Mouse (Mus musculus) kidney, adult 2 months (tissue): ENCODE measurements around the gene Mecr. TPM values are rescaled to one million over a fixed set of nuclear protein-coding genes. Genes with fewer than 3 reads are reported as not detected.

ENCODE experiments used
- DNase-seq: peaks from one replicate; pipeline ENCODE4 v3.0.0; 2021
- H3K27ac ChIP-seq: fragments of 200-500 bp; 2 replicates; pipeline ENCODE4 v1.5.1; 2012; ENCODE audit warnings: low read depth, low read length, control low read depth, inconsistent platforms; ENCODE audit not compliant: insufficient read depth
- H3K27me3 ChIP-seq: fragments of 200-500 bp; replicated peaks from 2 replicates; pipeline ENCODE4 v1.6.1; 2012; ENCODE audit warnings: mild to moderate bottlenecking, moderate library complexity, low read length, inconsistent platforms; ENCODE audit not compliant: control insufficient read depth, insufficient read depth
- H3K36me3 ChIP-seq: fragments of 200-500 bp; 2 replicates; pipeline ENCODE4 v1.6.1; 2012; ENCODE audit warnings: mild to moderate bottlenecking, moderate library complexity, low read length, inconsistent platforms; ENCODE audit not compliant: control insufficient read depth, insufficient read depth
- H3K4me1 ChIP-seq: fragments of 200-500 bp; 2 replicates; pipeline ENCODE4 v1.6.1; 2011; ENCODE audit warnings: low read length; ENCODE audit not compliant: control insufficient read depth, insufficient read depth
- H3K4me3 ChIP-seq: fragments of 200-500 bp; 2 replicates; pipeline ENCODE4 v1.5.1; 2011; ENCODE audit warnings: mild to moderate bottlenecking, low read depth, low read length, control low read depth; ENCODE audit not compliant: insufficient read depth
- CTCF ChIP-seq: fragments of 200-500 bp; conservative IDR thresholded peaks from 2 replicates; pipeline ENCODE4 v1.5.1; 2011; ENCODE audit warnings: low read depth, mild to moderate bottlenecking, control low read depth, low read length, moderate library complexity, mixed read lengths; ENCODE audit not compliant: insufficient read depth, insufficient read length
- POLR2A ChIP-seq: fragments of 200-500 bp; IDR thresholded peaks from one replicate; pipeline ENCODE4 v1.6.1; 2011; ENCODE audit warnings: low read depth, low read length, control low read depth
- WGBS: fragments of 180-500 bp; shearing (Covaris S2); methylation state at CpG from one replicate; pipeline ENCODE4 v1.1.7; 2018; 5-methylcytosine and 5-hydroxymethylcytosine counted together
- polyA plus RNA-seq: library from polyadenylated mRNA; depleted of rRNA; stranded (reverse); fragments of >200 nt; gene quantifications from 2 replicates; pipeline ENCODE4 v1.2.3, GENCODE M21; 2012

The Mecr gene
- polyA plus RNA-seq, 1 experiment: 64.5 TPM

DNA sequence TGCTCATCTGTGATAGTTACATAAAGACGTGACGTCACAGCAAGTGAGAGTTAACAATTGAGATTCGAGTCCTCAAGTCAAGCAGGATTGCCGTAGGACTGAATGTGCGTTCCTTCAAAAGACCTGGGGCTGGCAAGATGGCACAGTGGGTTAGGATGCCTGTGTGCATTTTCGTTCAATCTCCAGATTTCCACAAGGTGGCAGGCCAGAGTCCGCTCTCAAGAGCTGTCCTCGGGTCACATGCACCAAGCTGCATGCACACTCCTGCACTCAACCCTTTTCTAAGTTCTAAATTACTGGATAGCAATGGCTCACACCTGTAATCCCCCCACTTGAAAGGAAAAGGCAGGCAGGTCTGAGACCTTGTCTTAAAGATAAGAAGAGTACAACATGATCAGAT lies 61.2 kb downstream of the Mecr start:
- peak; percentile 70 for DNase-seq
- Histone ChIP-seq H3K4me3 (no peak overlapping the region), H3K4me1 (peaks cover 4% of the 10 kb centered on the region; the same call in 1 of the 2 replicates), H3K36me3 (peaks cover 6% of the 10 kb centered on the region), H3K27ac (no peak overlapping the region), H3K27me3 (no peaks in the 10 kb centered on the region)
- TF ChIP-seq POLR2A (no peak), CTCF (peak; percentile 80)
- WGBS: 56% methylated on average over 8 of the region's 8 CpGs

- 28% methylated on average over 6 of the region's 6 CpGs for WGBS
- Histone ChIP-seq H3K27ac (no peak overlapping the region; the same call in 1 of the 2 replicates), H3K36me3 (no peaks in the 10 kb centered on the region), H3K4me3 (no peak overlapping the region), H3K27me3 (no peaks in the 10 kb centered on the region), H3K4me1 (peaks cover 9% of the 10 kb centered on the region)
- no peak for TF ChIP-seq POLR2A
- TF ChIP-seq CTCF: no peak
- DNase-seq: peak; percentile 56
Observed at GRCm38 (mm10) chr4:131906423-131906822, 63.2 kb downstream of the Mecr start.

DNA sequence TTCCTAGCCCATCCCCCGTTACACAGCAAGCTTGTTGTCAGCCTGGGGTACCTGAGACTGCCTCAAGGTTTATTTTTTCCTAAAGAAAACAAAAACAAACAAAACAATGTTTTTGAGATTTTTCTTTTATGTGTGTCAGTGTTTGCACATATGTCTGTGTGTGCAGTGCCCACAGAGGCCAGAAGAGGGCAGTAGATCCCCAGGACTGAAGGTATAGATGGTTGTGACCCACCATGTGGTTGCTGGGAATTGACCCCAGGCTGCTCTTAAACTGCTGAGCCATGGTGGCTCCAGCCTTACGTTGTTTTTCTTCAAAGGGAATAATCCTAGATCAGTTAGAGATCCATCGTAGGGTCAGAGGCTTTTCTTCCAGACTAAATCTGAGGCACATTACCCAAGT lies 64.6 kb downstream of the Mecr start:
- WGBS: 94% methylated on average over 3 of the region's 3 CpGs
- Histone ChIP-seq H3K4me3 (no peak overlapping the region), H3K27ac (no peak overlapping the region), H3K4me1 (peaks cover 9% of the 10 kb centered on the region), H3K36me3 (no peaks in the 10 kb centered on the region), H3K27me3 (no peaks in the 10 kb centered on the region)
- no peak for DNase-seq
- TF ChIP-seq POLR2A (no peak), CTCF (peak; percentile 50)

- peak overlapping the region; percentile 18 for H3K27ac ChIP-seq
- peak overlapping the region; percentile 4; the same call in 1 of the 2 replicates for H3K4me3 ChIP-seq
- H3K36me3 ChIP-seq: no peaks in the 10 kb centered on the region
- no peaks in the 10 kb centered on the region for H3K27me3 ChIP-seq
- TF ChIP-seq CTCF (no peak), POLR2A (no peak)
- peaks cover 15% of the 10 kb centered on the region for H3K4me1 ChIP-seq
- peak; percentile 58 for DNase-seq
- WGBS: 15% methylated on average over 20 of the region's 21 CpGs
Observed at GRCm38 (mm10) chr4:131910237-131910994, 67.1 kb downstream of the Mecr start.

- no peak for TF ChIP-seq POLR2A
- TF ChIP-seq CTCF: no peak
- H3K4me1 ChIP-seq: peaks cover 15% of the 10 kb centered on the region
Observed at GRCm38 (mm10) chr4:131911521-131911920, 68.3 kb downstream of the Mecr start.

DNA sequence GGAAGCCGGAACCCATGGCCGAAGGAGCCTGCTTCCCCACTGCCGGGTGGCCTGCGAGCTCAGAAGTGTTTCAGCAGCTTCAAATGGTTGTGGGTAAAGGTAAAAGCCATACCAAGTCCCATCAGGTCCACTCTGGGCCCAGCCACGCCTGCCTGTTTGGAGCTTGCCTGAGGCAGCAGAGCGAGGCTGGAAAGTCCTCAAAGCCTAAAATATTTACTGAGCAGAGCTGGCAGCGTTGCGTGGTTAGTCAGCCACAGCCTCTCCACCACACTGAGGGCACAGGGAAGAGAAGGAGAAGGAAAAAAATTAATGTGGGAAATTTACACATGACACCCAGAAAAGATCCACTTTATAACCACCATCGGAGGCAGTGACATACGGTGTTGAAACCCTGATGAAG lies 70.3 kb downstream of the Mecr start:
- TF ChIP-seq POLR2A (no peak), CTCF (no peak)
- peak overlapping the region; percentile 34; the same call in 1 of the 2 replicates for H3K27ac ChIP-seq
- H3K36me3 ChIP-seq: no peaks in the 10 kb centered on the region
- peaks cover 15% of the 10 kb centered on the region for H3K4me1 ChIP-seq
- no peak overlapping the region for H3K4me3 ChIP-seq
- WGBS: 52% methylated on average over 10 of the region's 10 CpGs
- no peaks in the 10 kb centered on the region for H3K27me3 ChIP-seq
- peak; percentile 50 for DNase-seq

More at GRCm38 (mm10) chr4:131911521-131911920, 68.3 kb downstream of the Mecr start:
- H3K4me3 ChIP-seq: no peak overlapping the region
- no peaks in the 10 kb centered on the region for H3K36me3 ChIP-seq
- no peak overlapping the region for H3K27ac ChIP-seq
- no peaks in the 10 kb centered on the region for H3K27me3 ChIP-seq
- 48% methylated on average over 5 of the region's 5 CpGs for WGBS
- no peak for DNase-seq

- TF ChIP-seq CTCF: no peak
- no peak for TF ChIP-seq POLR2A
- Histone ChIP-seq H3K4me3 (no peak overlapping the region), H3K27ac (peak overlapping the region; percentile 15), H3K27me3 (no peaks in the 10 kb centered on the region), H3K4me1 (peaks cover 18% of the 10 kb centered on the region), H3K36me3 (no peaks in the 10 kb centered on the region)
- no peak for DNase-seq
- WGBS: 30% methylated on average over 9 of the region's 9 CpGs
Observed at GRCm38 (mm10) chr4:131914046-131914643, 70.9 kb downstream of the Mecr start.
